Mouse (Mus musculus) kidney, adult 2 months (tissue): ENCODE measurements at regions not wholly inside any gene's neighbourhood (a gene's known extent, or its start where the extent isn't known, plus 50 kb on each side); places are given as distances from the start of the nearest gene placed in this dataset.

Source experiments
- DNase-seq: peaks from one replicate; pipeline ENCODE4 v3.0.0; 2021
- H3K27ac ChIP-seq: fragments of 200-500 bp; 2 replicates; pipeline ENCODE4 v1.5.1; 2012; ENCODE audit warnings: low read depth, low read length, control low read depth, inconsistent platforms; ENCODE audit not compliant: insufficient read depth
- H3K27me3 ChIP-seq: fragments of 200-500 bp; replicated peaks from 2 replicates; pipeline ENCODE4 v1.6.1; 2012; ENCODE audit warnings: mild to moderate bottlenecking, moderate library complexity, low read length, inconsistent platforms; ENCODE audit not compliant: control insufficient read depth, insufficient read depth
- H3K36me3 ChIP-seq: fragments of 200-500 bp; 2 replicates; pipeline ENCODE4 v1.6.1; 2012; ENCODE audit warnings: mild to moderate bottlenecking, moderate library complexity, low read length, inconsistent platforms; ENCODE audit not compliant: control insufficient read depth, insufficient read depth
- H3K4me1 ChIP-seq: fragments of 200-500 bp; 2 replicates; pipeline ENCODE4 v1.6.1; 2011; ENCODE audit warnings: low read length; ENCODE audit not compliant: control insufficient read depth, insufficient read depth
- H3K4me3 ChIP-seq: fragments of 200-500 bp; 2 replicates; pipeline ENCODE4 v1.5.1; 2011; ENCODE audit warnings: mild to moderate bottlenecking, low read depth, low read length, control low read depth; ENCODE audit not compliant: insufficient read depth
- CTCF ChIP-seq: fragments of 200-500 bp; conservative IDR thresholded peaks from 2 replicates; pipeline ENCODE4 v1.5.1; 2011; ENCODE audit warnings: low read depth, mild to moderate bottlenecking, control low read depth, low read length, moderate library complexity, mixed read lengths; ENCODE audit not compliant: insufficient read depth, insufficient read length
- POLR2A ChIP-seq: fragments of 200-500 bp; IDR thresholded peaks from one replicate; pipeline ENCODE4 v1.6.1; 2011; ENCODE audit warnings: low read depth, low read length, control low read depth
- WGBS: fragments of 180-500 bp; shearing (Covaris S2); methylation state at CpG from one replicate; pipeline ENCODE4 v1.1.7; 2018; 5-methylcytosine and 5-hydroxymethylcytosine counted together

DNA sequence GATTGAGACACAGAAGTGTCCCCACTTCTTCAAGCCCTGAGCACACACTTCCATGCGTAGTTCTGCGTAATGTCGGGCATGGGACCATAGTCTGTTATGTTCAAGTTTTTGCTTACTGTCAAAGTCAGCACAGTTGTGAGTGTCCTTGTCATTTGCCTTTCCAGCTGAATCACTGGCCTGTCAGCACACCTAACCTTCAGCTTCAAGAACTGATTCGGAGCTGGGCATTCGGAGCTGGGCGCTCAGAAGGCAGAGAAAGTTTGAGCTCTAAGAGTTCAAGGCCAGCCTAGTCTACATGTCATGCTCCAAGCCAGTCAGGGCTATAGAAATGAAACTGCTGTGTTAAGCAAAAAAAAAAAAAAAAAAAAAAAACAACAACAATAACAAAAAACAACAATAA is 357.1 kb downstream of the Adgrl2 start:
- H3K27me3 ChIP-seq = no peaks in the 10 kb centered on the region; the same call in 1 of the 2 replicates
- no peaks in the 10 kb centered on the region for H3K36me3 ChIP-seq
- 98% methylated on average over 6 of the region's 6 CpGs for WGBS
- H3K4me3 ChIP-seq = no peak overlapping the region
- TF ChIP-seq CTCF (no peak), POLR2A (no peak)
- H3K4me1 ChIP-seq = no peaks in the 10 kb centered on the region
- no peak for DNase-seq
- no peak overlapping the region for H3K27ac ChIP-seq

DNA sequence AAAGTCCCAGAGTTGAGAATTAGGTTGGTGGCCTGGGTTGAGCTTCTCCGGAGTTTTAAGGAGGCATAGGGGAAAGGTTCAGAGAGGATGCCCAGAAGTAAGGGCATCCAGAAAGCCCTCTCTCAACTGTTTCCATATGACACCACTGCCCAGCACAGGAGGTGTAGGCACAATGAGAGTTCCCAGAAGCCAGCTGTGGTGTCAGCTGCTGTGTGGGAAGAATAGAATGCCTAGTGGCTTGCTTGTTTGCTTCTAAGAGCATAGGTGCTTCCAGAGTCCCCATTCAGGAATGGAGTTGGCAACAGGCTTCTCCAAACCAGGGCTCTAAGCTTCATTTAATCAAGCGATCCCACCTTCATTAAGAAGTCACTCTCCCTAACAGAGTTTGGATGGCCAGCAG is 357.9 kb downstream of the Adgrl2 start:
- Histone ChIP-seq H3K4me3 (no peak overlapping the region), H3K4me1 (no peaks in the 10 kb centered on the region), H3K27ac (no peak overlapping the region), H3K27me3 (no peaks in the 10 kb centered on the region; the same call in 1 of the 2 replicates), H3K36me3 (no peaks in the 10 kb centered on the region)
- TF ChIP-seq POLR2A (no peak), CTCF (no peak)
- WGBS = 87% methylated on average over 2 of the region's 2 CpGs
- no peak for DNase-seq

DNA sequence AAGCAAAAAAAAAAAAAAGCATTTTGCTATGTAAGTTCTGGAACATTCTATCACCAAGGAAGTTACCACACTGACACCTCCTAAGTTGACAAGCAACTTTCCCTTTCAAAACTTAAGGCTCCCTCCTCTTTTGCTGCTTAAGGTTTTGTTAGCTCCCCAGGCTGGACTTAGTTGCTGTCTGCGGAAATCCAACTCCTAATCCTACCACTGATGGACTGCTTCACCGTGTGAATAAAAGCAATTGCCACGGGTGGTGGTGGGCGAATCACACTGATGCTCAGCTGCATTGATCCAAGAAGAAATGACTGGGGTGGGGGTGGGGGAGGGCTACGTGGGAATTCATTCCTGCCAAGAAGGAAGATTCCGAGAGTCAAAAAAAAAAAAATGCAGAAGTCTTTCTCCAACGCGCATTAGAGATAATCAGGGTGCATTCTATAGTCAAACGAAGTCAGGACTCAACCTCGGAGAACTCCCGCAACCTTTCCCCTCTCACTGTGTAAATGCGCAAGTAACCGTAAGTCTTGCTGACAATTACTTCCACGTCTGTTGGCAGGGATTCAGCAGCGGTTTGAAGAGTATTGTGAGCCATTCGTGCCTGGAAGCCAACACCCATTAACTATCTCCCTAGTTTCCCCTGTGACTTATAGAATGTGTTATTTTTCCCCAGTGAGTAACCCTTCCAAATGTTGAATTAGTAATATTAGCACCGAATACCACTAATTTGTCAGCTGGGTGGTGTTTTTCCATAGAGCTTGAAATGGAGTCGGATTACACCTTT is 358.8 kb downstream of the Adgrl2 start:
- Histone ChIP-seq H3K27ac (no peak overlapping the region), H3K4me1 (no peaks in the 10 kb centered on the region), H3K4me3 (no peak overlapping the region), H3K36me3 (no peaks in the 10 kb centered on the region), H3K27me3 (no peaks in the 10 kb centered on the region; the same call in 1 of the 2 replicates)
- TF ChIP-seq CTCF (no peak), POLR2A (no peak)
- DNase-seq = peak; percentile 4
- 38% methylated on average over 18 of the region's 18 CpGs for WGBS

DNA sequence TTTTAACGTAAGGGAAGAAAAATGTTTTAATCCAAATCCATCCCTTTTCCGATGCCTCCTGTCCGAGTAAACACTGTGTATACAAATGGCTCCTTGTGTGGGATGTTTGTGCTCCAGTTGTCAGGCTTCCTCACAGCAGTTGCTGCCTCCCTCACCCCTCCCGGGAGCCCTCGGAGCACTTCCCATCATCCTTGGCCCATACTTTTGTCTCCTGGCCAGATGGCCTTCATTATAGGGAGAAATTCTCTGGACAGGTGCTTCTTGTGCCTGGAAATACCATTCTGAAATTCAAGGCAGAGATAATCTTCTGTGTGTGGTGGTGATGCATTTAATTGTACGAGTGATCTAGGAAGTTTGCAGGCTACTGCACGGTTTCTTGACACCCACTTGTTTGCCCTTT is 359.5 kb downstream of the Adgrl2 start:
- no peaks in the 10 kb centered on the region for H3K36me3 ChIP-seq
- no peak overlapping the region for H3K27ac ChIP-seq
- no peak for DNase-seq
- 73% methylated on average over 7 of the region's 7 CpGs for WGBS
- H3K4me1 ChIP-seq = no peaks in the 10 kb centered on the region
- no peaks in the 10 kb centered on the region; the same call in 1 of the 2 replicates for H3K27me3 ChIP-seq
- no peak overlapping the region for H3K4me3 ChIP-seq
- TF ChIP-seq POLR2A = no peak
- no peak for TF ChIP-seq CTCF

DNA sequence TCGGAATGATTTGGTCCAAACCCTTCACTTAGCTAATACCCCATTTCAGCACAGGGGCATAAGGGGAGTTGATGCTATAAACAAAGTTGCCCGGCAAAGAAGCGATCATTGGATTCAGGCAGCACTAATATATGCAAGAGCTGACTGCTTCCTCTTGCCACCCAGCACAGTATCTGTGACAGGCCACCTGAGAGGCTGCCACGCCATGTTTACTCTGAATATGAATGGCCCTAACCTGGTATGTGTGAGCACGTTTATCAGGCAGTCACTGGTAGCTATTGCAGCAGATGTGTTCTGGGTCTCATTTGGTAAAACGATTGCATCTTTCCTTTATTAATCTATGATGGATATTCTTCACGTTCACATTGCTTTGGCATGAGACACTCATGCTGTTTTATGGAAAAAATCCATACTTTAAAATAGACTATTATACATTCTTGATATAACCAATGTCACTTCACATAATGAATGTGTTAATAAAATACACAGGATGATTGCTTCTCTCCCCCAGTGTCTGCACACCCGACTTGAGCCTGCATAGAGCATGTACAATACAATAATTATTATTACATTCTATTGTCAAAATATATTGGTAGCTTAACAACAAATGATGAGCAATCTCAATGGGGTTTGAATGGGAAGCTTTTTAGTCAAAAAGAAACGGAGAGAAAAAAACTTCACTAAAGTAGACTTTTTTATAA is 375.2 kb downstream of the Adgrl2 start:
- H3K27ac ChIP-seq = no peak overlapping the region
- H3K4me1 ChIP-seq = no peaks in the 10 kb centered on the region
- H3K27me3 ChIP-seq = no peaks in the 10 kb centered on the region
- no peak for TF ChIP-seq CTCF
- no peak for TF ChIP-seq POLR2A
- 81% methylated on average over 9 of the region's 9 CpGs for WGBS
- no peak overlapping the region for H3K4me3 ChIP-seq
- no peaks in the 10 kb centered on the region for H3K36me3 ChIP-seq
- no peak for DNase-seq

DNA sequence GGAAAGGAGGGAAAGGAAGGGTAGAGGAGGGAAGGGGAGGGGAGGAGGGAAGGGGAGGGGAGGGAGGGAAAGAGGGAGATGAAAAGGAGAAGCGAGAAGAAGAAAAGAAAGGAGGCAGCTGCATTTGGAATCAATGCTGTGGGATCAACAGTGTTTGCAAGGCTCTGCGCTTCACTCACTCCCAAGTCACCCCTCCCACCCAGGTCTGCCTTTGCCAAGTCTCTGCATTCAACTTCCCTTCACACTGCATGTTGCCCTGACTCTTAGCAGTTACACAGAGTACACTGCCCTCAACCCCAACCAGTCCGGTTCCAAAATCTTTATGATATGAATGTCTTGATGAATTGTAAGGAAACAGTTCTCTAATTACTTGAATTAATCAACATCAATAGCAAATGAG is 376.9 kb downstream of the Adgrl2 start:
- no peak overlapping the region for H3K4me3 ChIP-seq
- no peak overlapping the region for H3K27ac ChIP-seq
- TF ChIP-seq POLR2A (no peak), CTCF (no peak)
- WGBS = 87% methylated on average over 3 of the region's 3 CpGs
- H3K4me1 ChIP-seq = no peaks in the 10 kb centered on the region
- no peaks in the 10 kb centered on the region for H3K27me3 ChIP-seq
- no peaks in the 10 kb centered on the region for H3K36me3 ChIP-seq
- DNase-seq = no peak

DNA sequence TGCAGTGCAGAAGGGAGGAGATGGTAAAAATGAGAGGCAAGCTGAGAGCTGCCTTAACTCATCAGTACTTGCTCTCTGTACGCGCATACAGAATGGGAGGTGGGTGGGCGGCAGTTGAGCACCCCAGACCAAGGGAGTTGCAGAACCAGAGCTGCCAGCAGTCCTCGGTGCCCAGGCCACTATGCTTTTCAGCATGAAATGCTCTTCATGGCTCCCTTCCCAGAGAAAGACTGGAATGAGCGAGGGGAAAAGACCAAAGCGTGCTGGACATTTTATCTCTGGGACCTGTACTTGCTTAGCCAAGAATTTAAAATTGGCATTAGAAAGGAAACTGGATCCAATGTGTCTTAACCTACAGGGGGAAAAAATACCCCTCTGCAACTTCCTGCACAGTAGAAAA is 387.1 kb downstream of the Adgrl2 start:
- H3K4me1 ChIP-seq = no peaks in the 10 kb centered on the region
- TF ChIP-seq CTCF = no peak
- no peak for TF ChIP-seq POLR2A
- no peaks in the 10 kb centered on the region for H3K36me3 ChIP-seq
- H3K27ac ChIP-seq = no peak overlapping the region
- DNase-seq = no peak
- no peak overlapping the region for H3K4me3 ChIP-seq
- WGBS = 89% methylated on average over 6 of the region's 6 CpGs
- no peaks in the 10 kb centered on the region for H3K27me3 ChIP-seq
